Mouse (Mus musculus): ENCODE results near the gene Fam185a.

Gene Fam185a

DNA sequence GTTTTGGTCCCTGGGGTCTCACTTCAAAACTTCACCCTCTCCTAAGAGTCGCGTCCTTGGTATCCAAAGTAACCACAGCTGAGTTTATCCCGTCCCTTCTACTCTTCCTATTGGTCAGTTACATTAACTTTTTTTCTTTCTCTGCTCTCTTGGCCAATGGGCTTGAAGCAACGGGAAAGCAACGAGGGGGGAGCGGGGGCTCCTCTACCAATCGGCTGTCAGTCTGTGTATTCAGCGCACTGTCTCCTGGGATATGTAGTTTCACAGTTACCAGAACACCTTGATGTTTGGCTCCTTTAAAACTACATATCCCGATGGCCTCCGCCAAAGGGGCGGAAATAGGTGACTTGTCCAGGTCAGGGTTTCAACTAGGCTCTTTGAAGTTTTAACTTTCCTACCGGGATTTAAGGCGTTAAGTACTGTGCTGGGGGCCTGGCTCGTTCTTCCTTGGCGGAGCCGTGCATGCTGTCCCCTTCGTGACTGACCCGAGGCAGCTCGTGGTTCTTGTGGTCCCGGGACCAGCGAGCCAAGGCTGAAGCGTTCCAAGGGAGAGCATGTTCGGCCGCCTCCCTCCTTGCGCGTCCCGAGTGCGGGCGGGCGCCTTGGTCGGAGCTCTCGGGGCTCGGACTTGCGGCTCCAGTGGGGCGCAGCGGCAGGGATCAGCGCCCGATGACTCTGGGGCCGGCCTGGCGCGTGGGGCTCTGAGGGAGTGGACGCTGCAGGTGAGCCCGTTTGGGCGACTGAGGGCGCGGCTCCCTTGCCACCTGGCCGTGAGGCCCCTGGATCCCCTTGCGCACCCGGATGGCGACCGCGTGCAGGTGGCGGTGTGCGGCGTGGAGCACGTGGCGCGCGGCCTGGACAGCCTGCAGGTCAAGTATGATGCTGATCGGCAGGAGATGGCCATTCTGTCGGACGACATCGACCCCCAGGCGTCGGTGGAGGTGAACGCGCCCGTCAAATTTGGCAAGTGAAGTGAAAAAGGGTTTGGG, at the start of gene Fam185a, which contains the start of gene Ccdc146:
Gene Fam185a (plus strand): TSS at position 345 of the 989 bp plus-strand sequence.
Gene Ccdc146 (minus strand): TSS at position 64 of the 989 bp plus-strand sequence.
- DNase-seq = peak; percentile 93 to 97

DNA sequence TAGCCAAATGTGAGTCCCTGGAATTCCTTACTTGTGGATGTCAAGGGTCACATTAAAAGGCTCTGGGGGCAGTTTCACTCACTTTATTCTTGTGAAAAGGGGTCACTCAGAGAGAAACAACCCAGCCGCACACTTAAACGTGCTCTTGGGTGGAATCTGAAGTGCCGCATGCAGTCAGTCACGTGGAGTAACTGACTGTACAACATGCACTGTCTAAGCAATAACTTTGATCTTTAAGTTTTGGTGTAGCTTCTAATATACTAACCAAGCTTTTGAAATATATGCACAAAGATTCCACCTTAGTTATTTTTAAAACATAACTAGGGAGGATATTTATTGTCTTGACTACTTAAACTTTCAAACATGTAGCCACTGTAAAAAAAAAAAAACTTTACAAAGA, 47.8 kb upstream of the Fam185a start:
- DNase-seq = no peak

GRCm38 (mm10) chr5:21378397-21378796, 46.4 kb upstream of the Fam185a start:
- no peak for DNase-seq

GRCm38 (mm10) chr5:21381986-21382385, 42.8 kb upstream of the Fam185a start:
- DNase-seq = peak in 1 of 2 experiments; percentile 9

- peak in 1 of 2 experiments; percentile 6 for DNase-seq
Observed at GRCm38 (mm10) chr5:21382678-21383077, 42.1 kb upstream of the Fam185a start.

GRCm38 (mm10) chr5:21383392-21384251, 41.1 kb upstream of the Fam185a start:
- DNase-seq = peak; percentile 46 to 67

DNA sequence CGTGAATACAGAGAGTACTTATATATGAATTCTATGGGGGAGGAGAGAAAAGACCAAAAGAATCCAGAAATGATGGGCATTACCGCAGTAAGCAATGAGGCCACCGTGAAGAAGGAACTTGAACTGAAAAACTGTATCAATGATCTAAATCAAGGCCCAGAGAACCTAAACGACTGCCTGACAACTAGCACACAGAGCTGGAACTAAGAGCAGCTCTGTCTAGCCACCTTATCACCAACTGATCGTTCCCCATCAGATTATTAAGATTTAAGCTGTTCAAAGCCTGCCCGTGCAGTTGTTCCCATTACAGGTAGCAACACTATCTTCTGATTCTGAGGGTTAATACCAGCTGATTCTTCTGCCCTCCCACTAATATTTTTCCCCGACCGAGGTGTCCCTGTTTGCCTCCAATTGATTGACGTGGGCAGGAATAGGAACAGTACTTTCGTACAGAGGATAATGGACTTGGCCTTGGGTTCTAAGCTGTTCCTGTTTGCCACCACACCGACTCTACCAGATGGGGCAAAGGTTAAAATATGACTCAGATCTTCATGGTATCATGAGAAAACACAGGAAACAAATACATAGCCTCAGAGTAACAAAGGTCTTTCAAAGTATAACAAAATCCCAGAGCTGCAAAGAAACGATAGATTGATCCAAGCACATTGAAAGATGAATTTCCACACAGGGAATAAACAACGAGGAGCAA, 40.4 kb upstream of the Fam185a start:
- no peak for DNase-seq

DNA sequence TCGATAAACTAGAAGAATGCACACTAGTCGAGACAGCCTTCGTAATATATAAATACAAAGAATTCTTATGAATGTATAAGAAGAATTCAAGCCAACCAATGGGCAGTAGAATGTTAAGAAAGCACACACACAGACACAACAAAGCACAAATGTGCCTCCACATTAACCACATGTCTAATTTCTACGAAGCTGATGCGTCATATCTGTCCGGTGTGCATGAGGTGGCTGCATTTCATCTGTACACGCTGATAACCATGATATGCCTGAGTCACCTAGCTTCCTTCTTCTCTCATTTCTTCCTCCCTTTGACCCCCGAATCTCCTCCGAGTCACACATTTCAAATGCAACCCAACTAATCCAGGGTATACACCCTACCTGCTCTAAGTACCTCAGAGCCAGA, 39.8 kb upstream of the Fam185a start:
- DNase-seq = no peak

DNA sequence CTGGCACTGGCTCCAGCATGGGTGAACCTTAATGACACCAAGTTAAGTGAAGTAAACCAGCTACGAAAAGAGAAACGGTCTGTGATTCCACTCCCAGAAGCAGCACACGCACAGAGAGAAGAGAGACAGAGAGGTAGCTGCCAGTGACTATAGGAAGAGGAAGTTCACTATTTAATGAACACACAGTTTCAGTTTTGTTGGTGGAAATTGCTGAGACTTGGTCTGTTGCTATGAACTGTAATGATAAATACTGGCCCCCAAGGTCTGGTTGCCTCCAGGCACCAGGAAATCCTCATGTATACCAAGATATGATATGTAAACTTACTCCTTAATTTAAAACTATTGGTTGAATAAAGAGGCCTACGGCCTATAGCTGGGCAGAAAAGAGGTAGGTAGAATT, 38.3 kb upstream of the Fam185a start:
- no peak for DNase-seq

DNA sequence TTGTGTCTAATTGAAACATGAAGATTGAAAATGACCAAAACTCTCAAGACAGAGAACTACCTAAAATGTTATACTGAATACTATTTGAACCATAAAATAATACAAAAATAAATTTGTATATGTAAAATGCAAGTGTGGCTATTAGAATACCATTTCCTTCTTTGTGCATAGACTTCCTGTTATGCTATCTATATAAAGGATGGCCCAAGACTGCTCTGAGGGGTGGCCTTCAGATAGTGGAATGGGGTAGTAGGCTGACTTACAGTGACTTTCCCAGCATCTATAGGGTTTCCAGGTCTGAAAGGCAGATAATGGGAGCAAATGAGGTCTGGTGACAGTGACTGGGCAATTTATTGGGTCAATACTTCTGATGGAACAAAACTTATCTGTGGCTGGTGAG, 37.4 kb upstream of the Fam185a start:
- DNase-seq = no peak

GRCm38 (mm10) chr5:21388855-21389254, 35.9 kb upstream of the Fam185a start:
- DNase-seq = no peak

DNA sequence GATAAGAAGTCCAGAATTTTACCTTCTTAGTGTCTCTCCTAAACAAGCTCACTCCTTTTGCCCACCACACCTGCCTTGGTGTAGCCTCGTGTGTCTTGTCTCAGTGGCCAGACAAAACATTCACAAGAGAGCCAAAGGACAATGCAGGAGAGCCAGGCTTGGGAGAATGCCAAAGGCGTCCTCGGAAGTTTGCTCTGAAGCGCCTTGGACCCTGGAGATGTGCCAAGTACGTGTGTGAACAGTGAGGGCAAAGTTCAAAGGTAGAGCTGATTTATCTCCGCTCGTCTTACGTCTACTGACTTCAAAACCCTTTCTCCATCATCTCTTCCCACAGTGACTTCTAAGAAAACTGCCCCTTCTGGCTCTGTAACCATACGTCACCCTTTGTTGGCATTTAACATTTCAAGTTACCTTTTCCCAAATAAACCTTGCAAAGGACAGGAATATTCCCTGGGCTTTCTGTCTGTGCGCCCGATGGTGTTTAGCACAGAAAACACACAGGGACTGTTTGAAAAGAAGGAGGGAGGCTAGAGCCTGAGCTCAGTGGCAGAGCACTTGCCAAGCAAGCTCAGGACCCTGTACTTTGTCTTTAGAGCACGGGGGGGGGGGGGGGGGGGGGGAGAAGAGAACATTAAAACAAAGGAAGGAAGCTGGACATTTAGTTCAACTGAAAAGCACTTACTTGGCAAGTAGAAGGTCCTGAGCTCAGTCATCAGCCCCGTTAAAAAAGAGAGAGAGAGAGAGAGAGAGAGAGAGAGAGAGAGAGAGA, 33.0 kb upstream of the Fam185a start:
- peak; percentile 46 to 72 for DNase-seq

- no peak for DNase-seq
Observed at GRCm38 (mm10) chr5:21394562-21394961, 30.2 kb upstream of the Fam185a start.

DNA sequence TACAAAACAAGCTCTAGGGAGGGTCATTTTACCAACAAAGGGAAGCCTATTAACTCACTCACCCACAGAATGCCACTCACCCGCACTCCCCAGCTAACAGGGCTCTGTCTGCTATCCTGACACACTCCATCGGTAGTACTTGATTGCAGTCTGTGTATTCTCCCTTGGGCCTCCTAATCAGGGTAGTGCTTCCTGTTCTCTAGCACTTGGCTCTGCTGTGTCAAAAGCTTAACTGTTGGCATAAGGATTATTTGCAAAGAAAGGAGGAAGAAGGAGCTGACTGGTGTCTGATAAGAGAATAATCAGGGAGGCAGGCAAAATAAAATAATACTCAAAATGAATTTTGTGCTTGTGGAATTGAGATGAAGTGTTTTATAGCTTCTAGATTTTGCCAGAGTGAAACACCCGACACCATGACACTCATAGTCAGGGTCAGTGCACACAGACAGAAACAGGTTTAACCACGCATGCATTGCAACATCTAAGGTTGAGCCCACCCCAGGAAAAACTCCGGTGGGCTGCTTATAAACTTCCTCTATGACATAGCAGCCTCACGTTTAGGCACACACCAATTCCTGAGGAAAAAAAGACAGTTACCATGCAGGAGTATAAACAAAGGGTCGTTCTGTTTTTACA, 29.4 kb upstream of the Fam185a start:
- DNase-seq = no peak

DNA sequence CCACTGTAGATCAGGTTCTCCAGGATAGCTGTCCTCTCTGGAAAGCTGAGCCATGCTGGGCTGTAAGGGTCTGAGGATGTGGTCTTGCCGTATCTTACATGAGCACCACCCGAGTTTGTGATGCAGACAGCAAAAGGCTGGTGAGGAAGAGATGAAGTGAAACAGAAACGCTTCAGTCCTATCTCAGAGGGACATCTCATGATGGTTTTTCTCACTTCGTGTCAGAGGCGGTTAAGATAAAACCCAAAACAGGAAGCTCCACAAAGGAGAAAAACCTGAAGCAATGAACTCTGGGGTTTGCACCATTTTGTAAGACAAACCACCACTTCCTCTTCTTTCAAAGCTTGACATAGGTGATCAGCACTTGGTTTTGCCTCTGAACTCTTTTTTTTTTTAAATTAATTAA, 13.5 kb upstream of the Fam185a start:
- DNase-seq = no peak

GRCm38 (mm10) chr5:21412056-21412455, 12.7 kb upstream of the Fam185a start:
- no peak for DNase-seq

DNA sequence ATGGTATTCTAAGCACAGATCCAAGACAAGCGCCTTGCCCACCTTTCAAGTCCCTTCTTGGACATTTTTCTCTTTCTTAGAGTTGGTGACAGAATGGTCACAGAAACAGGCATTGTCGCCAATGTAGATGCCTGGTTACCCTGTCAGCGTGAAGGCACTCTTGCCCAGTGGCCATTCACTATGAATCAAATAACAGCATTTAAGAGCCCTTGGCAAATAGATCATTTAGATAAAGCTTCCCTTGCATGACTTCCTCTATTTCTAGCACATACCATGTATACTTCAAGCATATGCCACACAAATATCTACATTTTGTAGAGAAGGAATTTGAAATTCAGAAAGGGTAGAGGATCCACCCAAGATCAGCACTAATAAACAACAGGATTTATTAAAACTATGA, 11.4 kb upstream of the Fam185a start:
- no peak for DNase-seq

DNA sequence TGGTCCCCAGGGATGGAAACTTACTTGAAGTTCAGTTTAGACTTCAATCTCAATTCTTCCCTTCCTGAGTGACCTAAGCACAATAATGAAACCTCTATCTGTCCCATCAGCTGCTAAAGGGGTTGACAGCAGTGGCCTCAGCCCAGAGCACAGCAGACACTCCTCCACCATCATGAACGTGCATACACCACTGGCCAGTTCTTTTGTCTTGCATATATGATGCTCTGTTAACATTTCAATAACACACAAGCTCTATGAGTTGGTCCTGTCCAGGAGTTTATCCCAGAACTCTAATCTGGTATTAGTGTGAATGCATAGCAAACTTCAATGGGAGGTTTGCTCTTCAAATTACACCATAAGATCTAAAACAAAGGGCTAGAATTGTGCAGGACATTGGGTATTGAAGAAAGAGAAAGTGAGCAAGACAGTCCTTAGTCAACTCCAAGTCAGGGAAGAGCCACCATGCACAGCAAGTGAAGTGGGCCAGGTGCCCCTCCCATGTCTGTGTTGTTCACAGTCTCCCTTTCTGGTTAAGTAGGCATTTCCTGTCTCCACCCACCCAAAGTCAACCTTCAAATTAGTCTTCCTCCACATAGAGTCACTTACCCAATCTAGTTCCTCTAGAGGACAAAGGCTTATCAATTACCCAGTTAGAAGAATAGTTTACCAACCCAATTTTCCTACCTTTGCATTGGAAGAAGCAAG, 10.5 kb upstream of the Fam185a start:
- DNase-seq = no peak

- no peak for DNase-seq
Observed at GRCm38 (mm10) chr5:21418613-21419012, 6.1 kb upstream of the Fam185a start.

GRCm38 (mm10) chr5:21420609-21421008, 4.1 kb upstream of the Fam185a start:
- DNase-seq = no peak

DNA sequence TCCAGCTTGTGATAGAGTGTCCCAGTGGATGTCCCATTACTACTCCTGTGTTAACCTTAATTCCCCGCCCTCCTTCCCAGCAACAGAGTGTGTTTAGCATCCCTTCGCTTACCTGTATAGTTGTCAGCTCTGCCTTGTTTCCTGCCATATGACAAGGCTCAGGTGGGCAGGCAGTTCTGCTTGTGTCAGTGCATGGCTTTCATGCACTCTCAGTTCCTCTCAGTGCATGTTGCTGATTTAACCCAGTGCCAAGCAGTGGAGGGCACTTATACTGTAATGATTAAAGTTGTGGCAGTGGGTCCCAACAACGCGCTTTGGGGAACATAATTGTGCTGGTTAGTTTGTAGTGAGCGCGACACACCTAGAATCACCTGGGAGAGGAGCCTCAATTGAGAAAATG, 1.9 kb downstream of the Fam185a start:
- no peak for DNase-seq
